Mouse (Mus musculus) thymus, adult 2 months (tissue): ENCODE results near the gene Rap1gap. TPM values are rescaled to one million over a fixed set of nuclear protein-coding genes. Genes with fewer than 3 reads are reported as not detected.

Source experiments
- DNase-seq: peaks from one replicate; pipeline ENCODE4 v3.0.0; 2021
- H3K27ac ChIP-seq: fragments of 200-500 bp; 2 replicates; pipeline ENCODE4 v1.5.1; 2012; ENCODE audit warnings: low read length, control low read depth; ENCODE audit not compliant: control insufficient read depth, insufficient read depth
- H3K27me3 ChIP-seq: fragments of 200-500 bp; 2 replicates; pipeline ENCODE4 v1.6.1; 2012; ENCODE audit warnings: mild to moderate bottlenecking, low read length, moderate library complexity, mixed read lengths; ENCODE audit not compliant: control insufficient read depth, insufficient read depth
- H3K36me3 ChIP-seq: fragments of 200-500 bp; 2 replicates; pipeline ENCODE4 v1.6.1; 2012; ENCODE audit warnings: mild to moderate bottlenecking, low read length, moderate library complexity; ENCODE audit not compliant: control insufficient read depth, insufficient read depth
- H3K4me1 ChIP-seq: fragments of 200-500 bp; replicated peaks from 2 replicates; pipeline ENCODE4 v1.6.1; 2012; ENCODE audit warnings: low read length; ENCODE audit not compliant: control insufficient read depth, insufficient read depth
- H3K4me3 ChIP-seq: fragments of 200-500 bp; 2 replicates; pipeline ENCODE4 v1.5.1; 2012; ENCODE audit warnings: mild to moderate bottlenecking, low read length, control low read depth, moderate library complexity; ENCODE audit not compliant: control insufficient read depth, insufficient read depth
- CTCF ChIP-seq: fragments of 200-500 bp; IDR thresholded peaks from 2 replicates; pipeline ENCODE4 v1.5.1; 2012; ENCODE audit warnings: mild to moderate bottlenecking, control low read depth, low read length, moderate library complexity, borderline replicate concordance; ENCODE audit not compliant: control insufficient read depth, poor library complexity, insufficient read depth; ENCODE audit errors: extremely low read depth
- POLR2A ChIP-seq: fragments of 200-500 bp; IDR thresholded peaks from 2 replicates; pipeline ENCODE4 v1.6.1; 2012; ENCODE audit warnings: mild to moderate bottlenecking, low read length, control low read depth, moderate library complexity; ENCODE audit not compliant: control insufficient read depth, poor library complexity, insufficient read depth; ENCODE audit errors: extremely low read depth
- WGBS: fragments of 180-500 bp; shearing (Covaris S2); methylation state at CpG from one replicate; pipeline ENCODE4 v1.1.7; 2018; 5-methylcytosine and 5-hydroxymethylcytosine counted together
- polyA plus RNA-seq: library from polyadenylated mRNA; depleted of rRNA; stranded (reverse); fragments of >200 nt; gene quantifications from 2 replicates; pipeline ENCODE4 v1.2.3, GENCODE M21; 2012; rRNA removed

Rap1gap gene
- polyA plus RNA-seq, result 23.5 and 26.1 TPM in 2 replicates

DNA sequence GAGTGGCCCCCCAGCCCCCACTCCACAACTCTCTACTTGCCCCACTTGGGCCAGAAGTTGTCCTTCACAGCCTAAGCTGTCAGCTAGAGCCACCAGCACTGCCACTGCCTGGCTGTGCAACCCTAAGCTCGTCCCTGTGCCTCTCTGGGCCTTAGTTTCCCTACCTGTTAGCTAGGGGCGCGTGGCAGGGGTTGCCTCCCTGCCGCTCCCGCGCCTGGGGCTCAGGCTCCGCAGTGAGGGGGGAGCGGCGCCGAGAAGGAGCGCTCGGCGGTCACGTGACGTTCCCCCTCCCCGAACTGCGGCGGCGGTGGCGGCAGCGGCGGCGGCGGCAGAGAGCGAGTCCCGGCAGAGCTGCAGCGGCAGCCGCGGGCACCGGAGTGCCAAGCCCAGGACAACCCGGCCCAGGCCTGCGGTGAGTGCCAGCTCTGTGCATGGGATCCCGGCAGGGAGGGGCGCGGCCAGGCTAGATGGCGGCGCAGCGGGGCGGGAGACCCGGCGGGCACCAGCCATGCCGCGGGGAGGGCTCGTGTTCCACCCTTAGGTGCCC, at the start of gene Rap1gap:
Rap1gap (plus strand) TSS at position 294 of the 547 bp plus-strand sequence.
- WGBS, result 1% methylated on average over 40 of the region's 44 CpGs
- H3K4me3 ChIP-seq, result no peak within 1 kb of the TSS
- peaks cover 3% of the 10 kb centered on the region; the same call in 1 of the 2 replicates for H3K4me1 ChIP-seq
- no peak within 1 kb of the TSS for H3K27ac ChIP-seq
- H3K27me3 ChIP-seq, result no peaks in the 10 kb centered on the region; the same call in 1 of the 2 replicates
- peak; percentile 40 for DNase-seq
- no peaks in the 10 kb centered on the region for H3K36me3 ChIP-seq
- TF ChIP-seq CTCF (no peak), POLR2A (no peak)

DNA sequence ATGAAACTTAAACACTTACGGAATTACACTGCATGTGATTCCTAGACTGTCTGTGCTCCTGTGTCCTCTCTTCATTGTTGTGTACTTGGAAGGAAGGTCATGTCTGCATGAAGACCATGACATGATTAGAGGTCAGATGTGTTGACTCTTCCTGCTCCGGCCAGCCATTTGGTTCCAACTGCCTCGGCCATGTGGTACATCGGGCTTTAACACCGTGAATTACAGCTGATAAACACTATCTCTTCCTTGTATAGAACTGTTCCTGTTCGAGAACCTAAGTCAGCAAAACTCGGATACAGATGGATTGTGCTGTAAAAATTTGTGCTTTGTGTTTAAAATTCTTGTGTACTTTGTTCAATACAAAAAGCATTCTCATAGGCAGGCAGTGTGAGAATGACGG, 41.7 kb upstream of the Rap1gap start:
- no peaks in the 10 kb centered on the region for H3K27me3 ChIP-seq
- WGBS, result 97% methylated on average over 8 of the region's 8 CpGs
- H3K4me1 ChIP-seq, result no peaks in the 10 kb centered on the region
- no peak overlapping the region for H3K4me3 ChIP-seq
- TF ChIP-seq POLR2A, result no peak
- no peak for TF ChIP-seq CTCF
- peaks cover 60% of the 10 kb centered on the region for H3K36me3 ChIP-seq
- no peak for DNase-seq
- no peak overlapping the region for H3K27ac ChIP-seq

DNA sequence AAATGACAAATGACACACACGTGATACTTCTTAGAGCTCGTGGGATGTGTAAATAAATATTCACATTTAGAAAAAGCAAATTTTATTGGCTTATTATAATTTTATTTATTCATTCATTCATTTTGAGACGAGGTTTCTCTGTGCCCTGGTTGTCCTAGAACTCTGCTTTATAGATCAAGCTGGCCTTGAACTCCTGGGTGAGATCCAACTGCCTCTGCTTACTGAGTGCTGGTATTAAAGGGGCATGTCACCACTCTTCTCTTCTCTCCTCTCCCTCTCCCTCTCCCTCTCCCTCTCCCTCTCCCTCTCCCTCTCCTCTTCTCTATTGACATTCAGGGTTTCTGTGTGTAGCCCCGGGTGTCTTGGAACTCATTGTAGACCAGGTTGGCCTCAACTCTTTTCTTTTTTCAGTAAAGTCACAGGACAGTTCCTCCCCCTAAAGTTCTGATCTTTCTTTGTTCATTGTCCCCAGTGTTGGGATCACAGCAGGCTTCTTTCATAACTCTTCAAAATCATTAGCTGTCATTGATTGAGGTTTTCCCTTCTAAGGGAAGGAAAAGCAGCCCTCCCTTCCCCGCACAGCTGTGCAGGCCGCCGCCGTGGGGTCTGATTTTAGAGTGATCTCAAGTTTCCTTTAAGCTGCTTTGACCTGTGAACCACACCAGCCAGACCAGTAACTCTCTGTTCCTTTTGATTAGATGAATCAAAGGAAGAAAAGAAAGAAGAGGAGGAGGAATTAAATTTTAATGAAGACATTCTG, 36.9 kb upstream of the Rap1gap start:
- no peak for TF ChIP-seq POLR2A
- TF ChIP-seq CTCF, result no peak
- no peak for DNase-seq

DNA sequence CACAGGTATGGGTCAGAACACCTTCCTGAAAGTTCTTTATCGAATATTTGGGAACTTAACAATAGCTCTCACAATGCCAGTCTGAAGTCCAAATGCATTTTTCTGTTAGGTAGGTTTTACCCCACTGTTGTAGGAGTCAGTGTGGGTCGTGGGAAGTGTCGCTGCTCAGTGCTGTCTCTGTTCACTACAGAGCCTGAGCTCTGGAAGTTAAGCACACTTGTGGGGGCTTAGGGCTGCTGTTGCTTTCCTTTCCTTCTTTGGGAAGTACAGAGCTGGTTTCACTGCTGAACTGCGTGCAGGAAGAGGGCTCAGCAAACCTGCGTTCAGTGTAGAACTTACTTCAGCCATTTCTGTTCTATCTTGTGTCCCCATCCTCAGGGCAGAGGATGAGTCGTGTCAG, 36.1 kb upstream of the Rap1gap start:
- 85% methylated on average over 6 of the region's 6 CpGs for WGBS
- no peak for DNase-seq
- peaks cover 67% of the 10 kb centered on the region for H3K36me3 ChIP-seq
- no peaks in the 10 kb centered on the region for H3K27me3 ChIP-seq
- no peak overlapping the region for H3K4me3 ChIP-seq
- TF ChIP-seq POLR2A (no peak), CTCF (no peak)
- H3K27ac ChIP-seq, result no peak overlapping the region
- no peaks in the 10 kb centered on the region for H3K4me1 ChIP-seq

More for the DNA sequence above, 36.9 kb upstream of the Rap1gap start:
- Histone ChIP-seq H3K27ac (no peak overlapping the region), H3K4me1 (no peaks in the 10 kb centered on the region), H3K4me3 (no peak overlapping the region), H3K27me3 (no peaks in the 10 kb centered on the region), H3K36me3 (peaks cover 67% of the 10 kb centered on the region)
- 85% methylated on average over 8 of the region's 8 CpGs for WGBS

DNA sequence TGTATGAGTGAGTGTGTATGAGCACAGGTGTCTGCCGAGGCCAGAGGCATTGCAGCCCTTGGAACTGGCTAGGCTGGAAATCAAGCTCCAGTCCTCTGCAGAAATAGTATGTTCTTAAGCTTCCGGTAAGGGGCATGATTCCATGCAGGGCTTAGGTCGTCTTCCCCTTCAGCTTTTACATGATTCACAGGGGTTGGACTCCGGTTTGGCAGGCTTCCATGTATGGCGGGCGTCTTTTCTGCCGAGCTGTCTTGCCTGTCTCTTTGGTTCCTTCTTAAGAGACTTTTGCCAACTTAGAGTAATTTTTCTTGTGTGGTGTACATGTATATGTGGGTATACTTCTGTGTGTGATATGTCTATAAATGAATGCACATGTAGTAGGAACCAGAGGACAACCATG, 35.2 kb upstream of the Rap1gap start:
- DNase-seq, result no peak
- Histone ChIP-seq H3K27ac (no peak overlapping the region), H3K36me3 (peaks cover 64% of the 10 kb centered on the region), H3K27me3 (no peaks in the 10 kb centered on the region), H3K4me1 (no peaks in the 10 kb centered on the region), H3K4me3 (no peak overlapping the region)
- TF ChIP-seq POLR2A, result no peak
- TF ChIP-seq CTCF, result no peak
- 90% methylated on average over 7 of the region's 7 CpGs for WGBS

DNA sequence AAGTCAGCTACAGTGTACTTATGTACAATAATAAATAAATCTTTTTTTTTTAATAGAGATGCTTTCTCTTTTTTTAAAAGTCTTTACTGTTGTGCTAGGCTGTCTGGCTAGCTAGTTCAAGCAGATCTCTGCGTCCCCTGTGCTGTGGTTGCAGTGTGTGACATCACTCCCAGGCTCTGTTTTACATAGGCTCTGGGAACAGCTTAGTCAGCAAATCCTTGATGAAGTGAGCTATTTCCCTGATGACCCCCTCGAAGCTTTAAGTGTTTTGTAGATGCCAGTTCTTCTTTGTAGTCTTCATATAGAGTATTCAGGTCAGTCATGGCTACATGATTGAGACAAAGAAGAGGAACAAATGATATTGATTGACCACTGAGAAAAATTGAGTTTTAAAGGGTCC, 34.4 kb upstream of the Rap1gap start:
- DNase-seq, result no peak
- Histone ChIP-seq H3K4me1 (no peaks in the 10 kb centered on the region), H3K27me3 (no peaks in the 10 kb centered on the region), H3K4me3 (no peak overlapping the region), H3K27ac (no peak overlapping the region), H3K36me3 (peaks cover 68% of the 10 kb centered on the region)
- 96% methylated on average over 2 of the region's 2 CpGs for WGBS
- TF ChIP-seq CTCF (no peak), POLR2A (no peak)
